Mouse (Mus musculus): ENCODE measurements around the gene Clgn. TPM values are rescaled to one million over a fixed set of nuclear protein-coding genes. Genes with fewer than 3 reads are reported as not detected.
"Not testable (repeated sequence)": the region's sequence is repeated elsewhere in the genome, so short reads cannot be mapped to it uniquely, and the experiment has no call there.

Clgn gene
- polyA plus RNA-seq, 1 experiment: 0.06 TPM

DNA sequence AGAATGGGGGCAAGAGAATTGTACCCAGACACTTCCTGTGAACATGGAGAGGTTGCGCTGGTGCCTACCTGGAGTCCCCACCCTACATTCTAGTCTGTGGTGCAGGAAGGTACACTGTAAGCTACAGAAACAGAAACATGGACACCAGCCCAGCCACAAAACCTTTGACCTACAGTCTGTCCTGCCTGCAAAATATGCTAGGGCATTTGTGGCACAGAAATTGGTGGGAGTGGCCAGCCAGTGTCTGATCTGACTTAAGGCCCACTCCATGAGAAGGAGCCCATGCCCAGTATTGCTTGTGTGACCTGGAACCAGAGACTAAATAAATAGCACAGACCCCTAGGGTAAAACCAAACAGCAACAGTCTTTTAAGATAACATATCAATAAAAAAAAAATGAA, 31.7 kb downstream of the Clgn start:
- 83% methylated on average over 1 of the region's 1 CpGs for WGBS

DNA sequence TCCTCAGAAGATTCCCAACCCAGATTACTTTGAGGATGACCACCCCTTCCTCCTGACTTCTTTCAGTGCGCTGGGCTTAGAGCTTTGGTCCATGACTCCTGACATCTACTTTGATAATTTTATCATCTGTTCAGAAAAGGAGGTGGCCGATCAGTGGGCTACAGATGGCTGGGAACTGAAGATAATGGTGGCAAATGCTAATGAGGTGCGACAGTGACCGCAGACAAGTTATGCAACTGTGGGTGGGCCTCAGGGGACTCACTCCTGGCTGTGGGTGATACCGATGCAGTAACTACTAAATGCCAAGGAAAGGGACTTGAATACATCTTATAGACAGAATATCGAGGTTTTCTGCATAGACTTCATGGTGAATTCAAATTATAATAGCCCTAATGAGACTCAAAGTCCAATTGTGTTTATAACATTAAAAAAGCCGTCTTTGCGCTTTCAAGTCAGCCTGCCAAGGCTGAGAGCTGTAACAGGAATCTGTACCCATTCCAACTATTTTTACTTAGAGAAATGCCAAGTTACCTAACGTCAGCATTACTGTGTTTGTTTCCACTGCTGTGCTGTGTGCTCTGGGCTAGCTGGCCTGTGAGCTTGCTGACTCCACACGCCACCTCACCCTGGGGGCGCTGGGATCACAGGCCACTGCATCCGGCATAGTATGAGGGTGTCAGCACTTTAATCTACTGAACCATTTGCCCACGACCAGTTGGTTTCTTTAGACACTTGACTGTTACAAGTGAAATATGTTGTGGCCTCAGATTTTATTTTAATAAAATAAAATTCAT, 33.6 kb downstream of the Clgn start:
- Histone ChIP-seq H3K36me3 (ENCODE audit: control insufficient read depth, insufficient read depth, low read length) (no peaks in the 10 kb centered on the region), H3K27ac (ENCODE audit: insufficient read depth, low read depth, low read length) (no peak overlapping the region), H3K4me3 (ENCODE audit: insufficient read depth, low read depth, low read length) (no peak overlapping the region), H3K27me3 (replicated peaks; ENCODE audit: control insufficient read depth, insufficient read depth, low read length) (no peaks in the 10 kb centered on the region), H3K4me1 (ENCODE audit: control insufficient read depth, insufficient read depth, low read length) (no peaks in the 10 kb centered on the region)
- TF ChIP-seq CTCF (conservative IDR thresholded peaks at IDR 0.05; ENCODE audit: insufficient read depth, insufficient read length, low read depth, low read length): no peak
- no peak for TF ChIP-seq POLR2A (IDR thresholded peaks at IDR 0.05; ENCODE audit: low read depth, low read length)
- peak; percentile 78 for DNase-seq
- 57% methylated on average over 13 of the region's 13 CpGs for WGBS

More for the DNA sequence above, 31.7 kb downstream of the Clgn start:
- Histone ChIP-seq H3K4me1 (ENCODE audit: control insufficient read depth, insufficient read depth, low read length) (no peaks in the 10 kb centered on the region), H3K27me3 (replicated peaks; ENCODE audit: control insufficient read depth, insufficient read depth, low read length) (no peaks in the 10 kb centered on the region), H3K36me3 (ENCODE audit: control insufficient read depth, insufficient read depth, low read length) (no peaks in the 10 kb centered on the region), H3K4me3 (ENCODE audit: insufficient read depth, low read depth, low read length) (no peak overlapping the region), H3K27ac (ENCODE audit: insufficient read depth, low read depth, low read length) (no peak overlapping the region)
- DNase-seq: peak; percentile 50
- no peak for TF ChIP-seq POLR2A (IDR thresholded peaks at IDR 0.05; ENCODE audit: low read depth, low read length)
- no peak for TF ChIP-seq CTCF (conservative IDR thresholded peaks at IDR 0.05; ENCODE audit: insufficient read depth, insufficient read length, low read depth, low read length)

DNA sequence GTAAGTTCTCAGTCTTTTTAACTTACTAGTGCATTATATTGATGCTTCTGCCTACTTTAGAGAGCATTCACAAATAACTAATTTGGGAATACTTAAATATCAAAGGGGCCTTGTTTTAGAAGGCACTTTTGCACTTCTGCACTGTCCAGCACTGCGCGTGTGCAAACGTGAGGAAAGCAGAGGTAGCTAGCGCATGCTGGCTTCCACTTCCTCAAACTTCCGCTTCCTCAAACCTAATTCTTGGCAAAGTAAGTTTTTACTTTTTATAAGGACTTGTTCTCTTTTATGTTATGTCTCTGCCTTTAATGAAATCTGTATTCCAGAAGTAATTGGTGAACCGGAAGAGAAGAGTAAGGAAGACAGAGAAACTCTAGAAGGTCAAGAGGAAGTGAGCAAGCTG, 35.5 kb downstream of the Clgn start:
- Histone ChIP-seq H3K36me3 (ENCODE audit: control insufficient read depth, insufficient read depth, low read length) (no peaks in the 10 kb centered on the region), H3K4me3 (ENCODE audit: insufficient read depth, low read depth, low read length) (no peak overlapping the region), H3K4me1 (ENCODE audit: control insufficient read depth, insufficient read depth, low read length) (no peaks in the 10 kb centered on the region), H3K27ac (ENCODE audit: insufficient read depth, low read depth, low read length) (no peak overlapping the region), H3K27me3 (replicated peaks; ENCODE audit: control insufficient read depth, insufficient read depth, low read length) (no peaks in the 10 kb centered on the region)
- no peak for DNase-seq
- WGBS: 86% methylated on average over 6 of the region's 6 CpGs
- TF ChIP-seq POLR2A (IDR thresholded peaks at IDR 0.05; ENCODE audit: low read depth, low read length): no peak
- no peak for TF ChIP-seq CTCF (conservative IDR thresholded peaks at IDR 0.05; ENCODE audit: insufficient read depth, insufficient read length, low read depth, low read length)

DNA sequence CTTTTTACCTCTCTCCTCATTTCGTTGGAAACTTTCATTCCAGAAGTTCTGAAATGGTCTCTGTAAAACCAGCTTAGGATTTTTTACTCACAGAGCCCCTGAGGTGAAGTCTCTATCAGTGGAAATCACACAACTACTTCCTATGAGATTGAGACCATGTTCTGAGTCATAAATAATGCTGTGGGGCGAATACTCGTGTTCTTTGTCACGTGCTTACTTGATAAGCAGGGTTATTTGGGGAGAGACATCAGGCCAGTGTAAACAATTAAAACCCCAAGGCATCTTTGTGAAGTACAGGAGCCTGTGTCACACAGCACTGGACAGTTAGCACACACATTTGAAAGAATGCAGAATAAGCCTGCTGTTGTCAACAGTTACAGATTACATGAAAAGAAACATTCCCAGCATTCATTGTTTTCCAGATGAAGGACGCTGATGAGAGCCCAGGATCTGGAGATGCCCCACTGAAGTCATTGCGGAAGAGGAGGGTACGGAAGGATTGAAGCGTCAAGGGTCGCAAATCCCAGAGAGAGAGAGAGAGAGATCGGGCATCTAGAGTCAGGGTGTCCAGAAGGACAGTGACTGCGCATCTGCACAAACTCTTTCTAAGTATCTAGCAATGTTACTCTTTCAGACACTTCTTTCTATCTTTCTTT, 36.6 kb downstream of the Clgn start:
- Histone ChIP-seq H3K4me3 (ENCODE audit: insufficient read depth, low read depth, low read length) (no peak overlapping the region), H3K36me3 (ENCODE audit: control insufficient read depth, insufficient read depth, low read length) (no peaks in the 10 kb centered on the region), H3K27me3 (replicated peaks; ENCODE audit: control insufficient read depth, insufficient read depth, low read length) (no peaks in the 10 kb centered on the region), H3K27ac (ENCODE audit: insufficient read depth, low read depth, low read length) (no peak overlapping the region), H3K4me1 (ENCODE audit: control insufficient read depth, insufficient read depth, low read length) (no peaks in the 10 kb centered on the region)
- 45% methylated on average over 11 of the region's 11 CpGs for WGBS
- peak; percentile 40 for DNase-seq
- TF ChIP-seq CTCF (conservative IDR thresholded peaks at IDR 0.05; ENCODE audit: insufficient read depth, insufficient read length, low read depth, low read length) (no peak), POLR2A (IDR thresholded peaks at IDR 0.05; ENCODE audit: low read depth, low read length) (no peak)

DNA sequence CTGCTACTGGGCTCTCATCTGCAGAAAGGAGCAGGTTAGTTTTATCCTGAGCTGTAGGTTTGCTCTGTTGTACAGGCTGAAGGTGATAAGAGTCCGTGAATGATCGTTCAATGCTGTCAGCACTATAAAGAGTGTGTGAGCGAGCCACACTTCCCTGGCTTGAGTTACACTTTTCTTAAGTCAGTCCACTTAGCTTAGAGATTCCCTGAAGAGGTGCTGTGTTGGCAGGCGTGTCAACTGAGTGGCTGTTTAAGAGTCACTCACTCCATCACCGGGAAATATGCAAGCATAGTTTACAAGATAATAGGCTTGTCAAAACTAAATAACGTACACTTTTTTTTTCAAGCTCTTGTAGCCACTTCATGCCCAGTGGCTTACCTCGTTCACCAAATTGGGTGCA, 37.3 kb downstream of the Clgn start:
- Histone ChIP-seq H3K4me1 (ENCODE audit: control insufficient read depth, insufficient read depth, low read length) (no peaks in the 10 kb centered on the region), H3K27ac (ENCODE audit: insufficient read depth, low read depth, low read length) (no peak overlapping the region), H3K27me3 (replicated peaks; ENCODE audit: control insufficient read depth, insufficient read depth, low read length) (no peaks in the 10 kb centered on the region), H3K36me3 (ENCODE audit: control insufficient read depth, insufficient read depth, low read length) (no peaks in the 10 kb centered on the region), H3K4me3 (ENCODE audit: insufficient read depth, low read depth, low read length) (no peak overlapping the region)
- DNase-seq: peak; percentile 12
- TF ChIP-seq POLR2A (IDR thresholded peaks at IDR 0.05; ENCODE audit: low read depth, low read length) (no peak), CTCF (conservative IDR thresholded peaks at IDR 0.05; ENCODE audit: insufficient read depth, insufficient read length, low read depth, low read length) (no peak)
- 67% methylated on average over 7 of the region's 7 CpGs for WGBS

DNA sequence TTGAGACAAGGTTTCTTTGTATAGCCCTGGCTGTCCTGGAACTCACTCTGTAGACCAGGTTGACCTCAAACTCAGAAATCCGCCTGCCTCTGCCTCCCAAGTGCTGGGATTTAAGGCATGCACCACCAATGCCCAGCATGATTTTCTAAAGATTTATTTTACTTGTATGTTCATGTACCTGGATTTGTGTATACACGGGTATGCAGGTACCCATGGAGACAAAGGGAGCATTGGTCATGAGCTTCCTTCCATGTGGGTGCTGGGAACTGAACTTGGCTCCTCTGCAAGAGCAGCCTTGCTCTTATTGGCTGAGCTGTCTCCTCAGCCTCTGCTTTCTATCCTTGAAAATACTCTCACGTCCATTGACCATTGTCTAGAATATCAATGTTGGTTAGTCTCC, 39.0 kb downstream of the Clgn start:
- not testable (repeated sequence) for H3K36me3 ChIP-seq (ENCODE audit: control insufficient read depth, insufficient read depth, low read length); H3K4me3 ChIP-seq (ENCODE audit: insufficient read depth, low read depth, low read length); H3K4me1 ChIP-seq (ENCODE audit: control insufficient read depth, insufficient read depth, low read length); H3K27me3 ChIP-seq (replicated peaks; ENCODE audit: control insufficient read depth, insufficient read depth, low read length); DNase-seq; H3K27ac ChIP-seq (ENCODE audit: insufficient read depth, low read depth, low read length)
- WGBS: 93% methylated on average over 3 of the region's 3 CpGs

DNA sequence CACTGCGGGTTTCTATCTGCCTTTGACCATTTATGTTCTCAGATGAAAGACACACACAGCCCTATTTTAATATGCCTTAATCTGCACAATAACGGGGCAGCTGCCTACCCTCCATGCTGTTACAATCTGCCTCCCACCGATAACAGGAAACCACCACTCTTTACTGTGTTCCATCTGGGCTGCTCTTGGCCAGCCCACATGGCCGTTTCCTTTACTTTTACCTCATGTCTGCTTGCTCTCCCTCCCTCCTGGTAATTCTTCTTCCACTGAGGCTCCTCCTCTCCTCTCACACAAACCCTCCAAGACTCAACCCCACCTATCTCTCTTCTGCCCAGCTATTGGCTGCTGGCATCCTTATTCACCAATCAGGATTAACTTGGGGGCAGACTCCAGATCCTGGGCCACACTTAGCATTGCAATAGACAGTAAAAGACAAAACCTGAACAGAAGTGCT, 39.4 kb downstream of the Clgn start:
- 65% methylated on average over 4 of the region's 4 CpGs for WGBS
- DNase-seq: no peak
- no peak for TF ChIP-seq CTCF (conservative IDR thresholded peaks at IDR 0.05; ENCODE audit: insufficient read depth, insufficient read length, low read depth, low read length)
- TF ChIP-seq POLR2A (IDR thresholded peaks at IDR 0.05; ENCODE audit: low read depth, low read length): no peak
- no peak overlapping the region for H3K27ac ChIP-seq (ENCODE audit: insufficient read depth, low read depth, low read length)
- no peak overlapping the region for H3K4me3 ChIP-seq (ENCODE audit: insufficient read depth, low read depth, low read length)
- no peaks in the 10 kb centered on the region for H3K4me1 ChIP-seq (ENCODE audit: control insufficient read depth, insufficient read depth, low read length)
- H3K27me3 ChIP-seq (replicated peaks; ENCODE audit: control insufficient read depth, insufficient read depth, low read length): no peaks in the 10 kb centered on the region
- no peaks in the 10 kb centered on the region for H3K36me3 ChIP-seq (ENCODE audit: control insufficient read depth, insufficient read depth, low read length)

Data from kidney, adult 2 months (tissue).